Mouse (Mus musculus) liver, adult 2 months (tissue): ENCODE measurements at regions not wholly inside any gene's neighbourhood (a gene's known extent, or its start where the extent isn't known, plus 50 kb on each side); places are given as distances from the start of the nearest gene placed in this dataset.

Experiments used
- DNase-seq: peaks from one replicate; pipeline ENCODE4 v3.0.0-alpha.2; 2011; ENCODE audit warnings: low read depth, low spot score; ENCODE audit errors: extremely low read depth
- H3K27ac ChIP-seq: fragments of 200-500 bp; replicated peaks from 2 replicates; pipeline ENCODE4 v1.5.1; 2012; ENCODE audit warnings: low read depth, mild to moderate bottlenecking, control low read depth, inconsistent platforms, low read length; ENCODE audit not compliant: insufficient read depth
- H3K27me3 ChIP-seq: fragments of 200-500 bp; 2 replicates; pipeline ENCODE4 v1.6.1; 2012; ENCODE audit warnings: mild to moderate bottlenecking, moderate library complexity, low read length, inconsistent platforms; ENCODE audit not compliant: control insufficient read depth, insufficient read depth
- H3K36me3 ChIP-seq: fragments of 200-500 bp; 2 replicates; pipeline ENCODE4 v1.6.1; 2012; ENCODE audit warnings: low read length, inconsistent platforms; ENCODE audit not compliant: control insufficient read depth, insufficient read depth
- H3K4me1 ChIP-seq: fragments of 200-500 bp; 2 replicates; pipeline ENCODE4 v1.6.1; 2011; ENCODE audit warnings: low read length; ENCODE audit not compliant: control insufficient read depth, insufficient read depth
- H3K4me3 ChIP-seq: fragments of 200-500 bp; 2 replicates; pipeline ENCODE4 v1.5.1; 2011; ENCODE audit warnings: low read depth, mild to moderate bottlenecking, control low read depth, low read length, moderate library complexity; ENCODE audit not compliant: insufficient read depth
- H3K79me2 ChIP-seq: fragments of 200-500 bp; 2 replicates; pipeline ENCODE4 v1.6.1; 2012; ENCODE audit warnings: inconsistent platforms, mild to moderate bottlenecking, low read length, moderate library complexity; ENCODE audit not compliant: control insufficient read depth, insufficient read depth
- H3K9ac ChIP-seq: fragments of 200-500 bp; 2 replicates; pipeline ENCODE4 v1.6.1; 2012; ENCODE audit warnings: low read depth, mild to moderate bottlenecking, control low read depth, inconsistent platforms, low read length
- CTCF ChIP-seq: fragments of 200-500 bp; IDR thresholded peaks from 2 replicates; pipeline ENCODE4 v1.5.1; 2011; ENCODE audit warnings: low read depth, low read length, control low read depth
- POLR2A ChIP-seq: fragments of 200-500 bp; IDR thresholded peaks from 2 replicates; pipeline ENCODE4 v1.6.1; 2011; ENCODE audit warnings: low read length, control low read depth; ENCODE audit not compliant: insufficient read depth; ENCODE audit errors: extremely low read depth
- WGBS: fragments of 180-500 bp; shearing (Covaris S2); methylation state at CpG from one replicate; pipeline ENCODE4 v1.1.7; 2018; 5-methylcytosine and 5-hydroxymethylcytosine counted together

GRCm38 (mm10) chr14:102403397-102404115 lies 578.9 kb downstream of the Kctd12 start:
- H3K27me3 ChIP-seq: no peaks in the 10 kb centered on the region
- H3K79me2 ChIP-seq: no peaks in the 10 kb centered on the region
- H3K27ac ChIP-seq: no peak overlapping the region
- H3K9ac ChIP-seq: no peak overlapping the region
- no peak overlapping the region for H3K4me3 ChIP-seq
- 66% methylated on average over 4 of the region's 4 CpGs for WGBS
- no peak for DNase-seq
- no peak for TF ChIP-seq POLR2A
- no peak for TF ChIP-seq CTCF
- no peaks in the 10 kb centered on the region for H3K4me1 ChIP-seq
- H3K36me3 ChIP-seq: no peaks in the 10 kb centered on the region

- H3K4me3 ChIP-seq: no peak overlapping the region
- 75% methylated on average over 4 of the region's 4 CpGs for WGBS
- H3K79me2 ChIP-seq: no peaks in the 10 kb centered on the region
- no peak overlapping the region for H3K9ac ChIP-seq
- H3K36me3 ChIP-seq: no peaks in the 10 kb centered on the region
- H3K4me1 ChIP-seq: no peaks in the 10 kb centered on the region
- no peak overlapping the region for H3K27ac ChIP-seq
- TF ChIP-seq POLR2A (no peak), CTCF (no peak)
- no peak for DNase-seq
- H3K27me3 ChIP-seq: no peaks in the 10 kb centered on the region
Observed at GRCm38 (mm10) chr14:102402061-102402689, 580.3 kb downstream of the Kctd12 start.

- WGBS: 66% methylated on average over 7 of the region's 7 CpGs
- no peak for DNase-seq
- Histone ChIP-seq H3K36me3 (no peaks in the 10 kb centered on the region), H3K4me3 (no peak overlapping the region), H3K4me1 (no peaks in the 10 kb centered on the region), H3K27ac (no peak overlapping the region), H3K79me2 (no peaks in the 10 kb centered on the region), H3K9ac (no peak overlapping the region), H3K27me3 (no peaks in the 10 kb centered on the region)
- TF ChIP-seq POLR2A: no peak
- no peak for TF ChIP-seq CTCF
Observed at GRCm38 (mm10) chr14:102396036-102396734, 586.3 kb downstream of the Kctd12 start.

- TF ChIP-seq CTCF (no peak), POLR2A (no peak)
- Histone ChIP-seq H3K9ac (no peak overlapping the region), H3K79me2 (no peaks in the 10 kb centered on the region), H3K36me3 (no peaks in the 10 kb centered on the region), H3K27me3 (no peaks in the 10 kb centered on the region), H3K4me1 (no peaks in the 10 kb centered on the region), H3K4me3 (no peak overlapping the region), H3K27ac (no peak overlapping the region)
- DNase-seq: no peak
- 72% methylated on average over 3 of the region's 3 CpGs for WGBS
Observed at GRCm38 (mm10) chr14:102392351-102392750, 590.1 kb downstream of the Kctd12 start.

- Histone ChIP-seq H3K27ac (no peak overlapping the region), H3K79me2 (no peaks in the 10 kb centered on the region), H3K36me3 (no peaks in the 10 kb centered on the region), H3K4me3 (no peak overlapping the region), H3K9ac (no peak overlapping the region), H3K27me3 (no peaks in the 10 kb centered on the region), H3K4me1 (no peaks in the 10 kb centered on the region)
- WGBS: 82% methylated on average over 5 of the region's 5 CpGs
- TF ChIP-seq POLR2A (no peak), CTCF (no peak)
- no peak for DNase-seq
Observed at GRCm38 (mm10) chr14:102372994-102373567, 609.4 kb downstream of the Kctd12 start.
